Comparison of ENCODE assay signal across 30 mouse cellular contexts in genomic region chr4:133319667-133320066, GRCm38 (mm10). TPM values are rescaled to one million over a fixed set of nuclear protein-coding genes. Genes with fewer than 3 reads are reported as not detected.
"Had no signal": no experiment of that assay in that cellular context is flagged by ENCODE, and none has a peak within 500 bp of the region (broad histone marks: within the 10 kb centered on the region; RNA-seq: fewer than 3 reads in every experiment).

No protein-coding gene starts in this region.

- H3K4me1 ChIP-seq: liver, embryonic 15.5 days; midbrain, embryonic 10.5 days; midbrain, embryonic 12.5 days; midbrain, embryonic 13.5 days; midbrain, embryonic 15.5 days; neural tube, embryonic 12.5 days had no signal

- H3K4me2 ChIP-seq: limb, embryonic 12.5 days; limb, embryonic 13.5 days; limb, embryonic 15.5 days; liver, embryonic 12.5 days; liver, embryonic 13.5 days; liver, embryonic 15.5 days; lung, embryonic 14.5 days; lung, embryonic 15.5 days; midbrain, embryonic 12.5 days; midbrain, embryonic 13.5 days; midbrain, embryonic 15.5 days; neural tube, embryonic 12.5 days had no signal

- H3K36me3 ChIP-seq: midbrain, embryonic 15.5 days had no signal

- H3K4me3 ChIP-seq: left cerebral cortex, adult 2 months; limb, embryonic 10.5 days; limb, embryonic 12.5 days; limb, embryonic 13.5 days; limb, embryonic 15.5 days; liver, embryonic 12.5 days; liver, embryonic 13.5 days; liver, embryonic 15.5 days; lung, embryonic 15.5 days; megakaryocyte, embryonic 14.5 days; midbrain, embryonic 10.5 days; midbrain, embryonic 12.5 days; midbrain, embryonic 13.5 days; midbrain, embryonic 15.5 days; myocyte; neural tube, embryonic 12.5 days had no signal

- H3K9ac ChIP-seq: limb, embryonic 12.5 days; limb, embryonic 13.5 days; limb, embryonic 15.5 days; liver, embryonic 12.5 days; liver, embryonic 13.5 days; liver, embryonic 14.5 days; liver, embryonic 15.5 days; liver, postnatal 0 days; lung, embryonic 14.5 days; lung, embryonic 15.5 days; midbrain, embryonic 12.5 days; midbrain, embryonic 13.5 days; midbrain, embryonic 15.5 days; neural tube, embryonic 12.5 days had no signal

- DNase-seq: left cerebral cortex, postnatal 4 days; liver; liver, embryonic 13.5 days; liver, postnatal 0 days; lung, adult 18-20 months; lung, adult 2 months; lung, embryonic 14.5 days; lung, postnatal 10 days; lung, postnatal 14 days; lung, postnatal 36 days; lung, postnatal 4 days had no signal

- H3K27ac ChIP-seq: left cerebral cortex, adult 2 months; limb, embryonic 10.5 days; limb, embryonic 12.5 days; limb, embryonic 13.5 days; limb, embryonic 15.5 days; liver, embryonic 12.5 days; liver, embryonic 13.5 days; liver, embryonic 14.5 days; liver, embryonic 15.5 days; lung, embryonic 15.5 days; macrophage; midbrain, embryonic 10.5 days; midbrain, embryonic 12.5 days; midbrain, embryonic 13.5 days; midbrain, embryonic 15.5 days; neural tube, embryonic 12.5 days had no signal

- ATAC-seq: liver, embryonic 12.5 days; liver, postnatal 0 days; lung, postnatal 0 days; midbrain, embryonic 13.5 days; midbrain, embryonic 15.5 days; midbrain, embryonic 16.5 days had no signal

- H3K27me3 ChIP-seq: limb, embryonic 12.5 days; limb, embryonic 13.5 days; limb, embryonic 15.5 days; liver, embryonic 12.5 days; liver, embryonic 13.5 days; liver, embryonic 15.5 days; lung, embryonic 15.5 days; megakaryocyte, embryonic 14.5 days; midbrain, embryonic 12.5 days; midbrain, embryonic 13.5 days; midbrain, embryonic 15.5 days; neural tube, embryonic 12.5 days had no signal

- H3K9me3 ChIP-seq: limb, embryonic 10.5 days; limb, embryonic 12.5 days; limb, embryonic 13.5 days; limb, embryonic 15.5 days; liver, embryonic 12.5 days; liver, embryonic 13.5 days; liver, embryonic 15.5 days; lung, embryonic 15.5 days; megakaryocyte, embryonic 14.5 days; midbrain, embryonic 10.5 days; midbrain, embryonic 12.5 days; midbrain, embryonic 13.5 days; midbrain, embryonic 15.5 days; neural tube, embryonic 12.5 days had no signal

RNA-seq across cellular contexts. Expression of gene Sytl1, which starts 56.8 kb away (rescaled TPM):
- polyA plus RNA-seq: macrophage had no signal
